Mouse (Mus musculus) neural tube, embryonic 14.5 days (tissue): ENCODE results near the gene Hint3. TPM values are rescaled to one million over a fixed set of nuclear protein-coding genes. Genes with fewer than 3 reads are reported as not detected.

Experiments
- ATAC-seq: fragments of 200-750 bp; cut with Nextera tagmentation; 2 replicates; pipeline ENCODE4 v1.8.0; 2017; ENCODE audit warnings: low read depth, mild to moderate bottlenecking, moderate TSS enrichment, moderate library complexity
- H3K27ac ChIP-seq: fragments of 300-500 bp; sonication (generic); 2 replicates; pipeline ENCODE4 v1.5.1; 2014; ENCODE audit warnings: low read depth, mild to moderate bottlenecking, control low read depth, low read length, moderate library complexity, mixed read lengths
- H3K27me3 ChIP-seq: fragments of 300-500 bp; sonication (generic); 2 replicates; pipeline ENCODE4 v1.6.1; 2014; ENCODE audit warnings: low read length; ENCODE audit not compliant: control insufficient read depth, insufficient read depth
- H3K36me3 ChIP-seq: fragments of 300-500 bp; sonication (generic); 2 replicates; pipeline ENCODE4 v1.6.1; 2014; ENCODE audit warnings: low read length, mixed read lengths; ENCODE audit not compliant: control insufficient read depth, insufficient read depth
- H3K4me1 ChIP-seq: fragments of 300-500 bp; sonication (generic); 2 replicates; pipeline ENCODE4 v1.6.1; 2014; ENCODE audit warnings: low read length; ENCODE audit not compliant: control insufficient read depth, insufficient read depth
- H3K4me2 ChIP-seq: fragments of 300-500 bp; sonication (generic); 2 replicates; pipeline ENCODE4 v1.6.1; 2014; ENCODE audit warnings: mild to moderate bottlenecking, low read depth, low read length, control low read depth
- H3K4me3 ChIP-seq: fragments of 300-500 bp; sonication (generic); 2 replicates; pipeline ENCODE4 v1.5.1; 2014; ENCODE audit warnings: low read depth, low read length, control low read depth, mixed read lengths
- H3K9ac ChIP-seq: fragments of 300-500 bp; sonication (generic); replicated peaks from 2 replicates; pipeline ENCODE4 v1.6.1; 2014; ENCODE audit warnings: low read depth, mild to moderate bottlenecking, control low read depth, low read length, mixed read lengths
- H3K9me3 ChIP-seq: fragments of 300-500 bp; sonication (generic); 2 replicates; pipeline ENCODE4 v1.6.1; 2016; ENCODE audit warnings: low read length; ENCODE audit not compliant: control insufficient read depth
- WGBS: fragments of 180-500 bp; shearing (Covaris S2); extraction: QIAGEN DNeasy Blood & Tissue Kit; methylation state at CpG from one replicate; pipeline ENCODE4 v1.1.7; 2014; 5-methylcytosine and 5-hydroxymethylcytosine counted together
- polyA plus RNA-seq: library from polyadenylated mRNA; unstranded; fragments of >200 nt; fragmentation: Nextera tagmentation; extraction: Ambion mirVana; gene quantifications from 2 replicates; pipeline ENCODE4 v1.2.1, GENCODE M21; 2014

Gene Hint3
- polyA plus RNA-seq, 1 experiment from 2014 or later = 23.0 TPM

GRCm38 (mm10) chr10:30609614-30610013 is 19.8 kb downstream of the Hint3 start:
- ATAC-seq = no peak
- no peak overlapping the region for H3K27ac ChIP-seq
- no peak overlapping the region for H3K4me2 ChIP-seq
- H3K27me3 ChIP-seq = no peaks in the 10 kb centered on the region
- H3K9me3 ChIP-seq = no peaks in the 10 kb centered on the region
- no peak overlapping the region for H3K4me3 ChIP-seq
- H3K9ac ChIP-seq = no peak overlapping the region
- no peaks in the 10 kb centered on the region for H3K4me1 ChIP-seq
- 0 out of 2 replicates have a peak, but pooled peaks cover 6% of the 10 kb centered on the region for H3K36me3 ChIP-seq

- 74% methylated on average over 2 of the region's 2 CpGs for WGBS
Observed at GRCm38 (mm10) chr10:30608109-30608508, 21.3 kb downstream of the Hint3 start.

GRCm38 (mm10) chr10:30600542-30600966 is 28.9 kb downstream of the Hint3 start, which contains the start of gene Trmt11:
Gene Trmt11 (minus strand): TSS chr10:30600749.
- H3K27ac ChIP-seq = peak within 1 kb of the TSS; percentile 65
- H3K9ac ChIP-seq = peak within 1 kb of the TSS; percentile 78
- WGBS = 0% methylated on average over 25 of the region's 28 CpGs
- H3K4me1 ChIP-seq = peaks cover 11% of the 10 kb centered on the region; the same call in 1 of the 2 replicates
- peak within 1 kb of the TSS; percentile 88 for H3K4me2 ChIP-seq
- H3K9me3 ChIP-seq = no peaks in the 10 kb centered on the region
- peak within 1 kb of the TSS; percentile 68 for H3K4me3 ChIP-seq
- ATAC-seq = peak; percentile 98
- H3K27me3 ChIP-seq = no peaks in the 10 kb centered on the region
- H3K36me3 ChIP-seq = peaks cover 5% of the 10 kb centered on the region

More at GRCm38 (mm10) chr10:30608109-30608508, 21.3 kb downstream of the Hint3 start:
- Histone ChIP-seq H3K4me3 (no peak overlapping the region), H3K9ac (no peak overlapping the region), H3K27ac (no peak overlapping the region), H3K36me3 (0 out of 2 replicates have a peak, but pooled peaks cover 6% of the 10 kb centered on the region), H3K27me3 (no peaks in the 10 kb centered on the region), H3K4me1 (no peaks in the 10 kb centered on the region), H3K4me2 (no peak overlapping the region), H3K9me3 (no peaks in the 10 kb centered on the region)
- ATAC-seq = no peak

- H3K4me2 ChIP-seq = peak overlapping the region; percentile 88
- H3K9ac ChIP-seq = peak overlapping the region; percentile 78
- H3K9me3 ChIP-seq = no peaks in the 10 kb centered on the region
- WGBS = under 1% methylated on average over 21 of the region's 27 CpGs
- H3K4me1 ChIP-seq = peaks cover 11% of the 10 kb centered on the region; the same call in 1 of the 2 replicates
- H3K4me3 ChIP-seq = peak overlapping the region; percentile 68
- no peaks in the 10 kb centered on the region for H3K27me3 ChIP-seq
- ATAC-seq = peak; percentile 87
- peaks cover 8% of the 10 kb centered on the region for H3K36me3 ChIP-seq
- peak overlapping the region; percentile 65 for H3K27ac ChIP-seq
Observed at GRCm38 (mm10) chr10:30600094-30600534, 29.3 kb downstream of the Hint3 start.

- no peak overlapping the region for H3K9ac ChIP-seq
- WGBS = 68% methylated on average over 5 of the region's 5 CpGs
- H3K4me2 ChIP-seq = no peak overlapping the region
- no peak for ATAC-seq
- H3K27me3 ChIP-seq = no peaks in the 10 kb centered on the region
- H3K9me3 ChIP-seq = no peaks in the 10 kb centered on the region
- H3K4me3 ChIP-seq = no peak overlapping the region
- H3K4me1 ChIP-seq = no peaks in the 10 kb centered on the region
- no peaks in the 10 kb centered on the region; the same call in 1 of the 2 replicates for H3K36me3 ChIP-seq
- H3K27ac ChIP-seq = no peak overlapping the region
Observed at GRCm38 (mm10) chr10:30587037-30587436, 42.4 kb downstream of the Hint3 start.

GRCm38 (mm10) chr10:30585691-30586090 is 43.7 kb downstream of the Hint3 start:
- H3K4me1 ChIP-seq = no peaks in the 10 kb centered on the region
- H3K9me3 ChIP-seq = no peaks in the 10 kb centered on the region
- H3K27me3 ChIP-seq = no peaks in the 10 kb centered on the region
- ATAC-seq = no peak
- no peak overlapping the region for H3K27ac ChIP-seq
- H3K4me3 ChIP-seq = no peak overlapping the region
- 94% methylated on average over 1 of the region's 1 CpGs for WGBS
- H3K9ac ChIP-seq = no peak overlapping the region
- no peaks in the 10 kb centered on the region; the same call in 1 of the 2 replicates for H3K36me3 ChIP-seq
- H3K4me2 ChIP-seq = no peak overlapping the region

- no peaks in the 10 kb centered on the region for H3K27me3 ChIP-seq
- WGBS = 95% methylated on average over 5 of the region's 5 CpGs
- ATAC-seq = no peak
- no peak overlapping the region for H3K4me3 ChIP-seq
- H3K9me3 ChIP-seq = no peaks in the 10 kb centered on the region
- no peak overlapping the region for H3K9ac ChIP-seq
- H3K36me3 ChIP-seq = no peaks in the 10 kb centered on the region
- H3K4me1 ChIP-seq = no peaks in the 10 kb centered on the region
- no peak overlapping the region for H3K4me2 ChIP-seq
- no peak overlapping the region for H3K27ac ChIP-seq
Observed at GRCm38 (mm10) chr10:30577670-30578280, 51.7 kb downstream of the Hint3 start.

GRCm38 (mm10) chr10:30566364-30566763 is 63.1 kb downstream of the Hint3 start:
- Histone ChIP-seq H3K4me1 (no peaks in the 10 kb centered on the region), H3K9me3 (no peaks in the 10 kb centered on the region), H3K9ac (no peak overlapping the region), H3K36me3 (peaks cover 4% of the 10 kb centered on the region; the same call in 1 of the 2 replicates), H3K4me2 (no peak overlapping the region), H3K27ac (no peak overlapping the region), H3K4me3 (no peak overlapping the region), H3K27me3 (no peaks in the 10 kb centered on the region)
- ATAC-seq = no peak

GRCm38 (mm10) chr10:30564651-30565050 is 64.8 kb downstream of the Hint3 start:
- Histone ChIP-seq H3K4me3 (no peak overlapping the region), H3K27me3 (no peaks in the 10 kb centered on the region), H3K27ac (no peak overlapping the region), H3K36me3 (peaks cover 4% of the 10 kb centered on the region; the same call in 1 of the 2 replicates), H3K4me1 (no peaks in the 10 kb centered on the region), H3K9ac (no peak overlapping the region), H3K4me2 (no peak overlapping the region), H3K9me3 (no peaks in the 10 kb centered on the region)
- no peak for ATAC-seq
- WGBS = 97% methylated on average over 3 of the region's 3 CpGs
